Mouse (Mus musculus): ENCODE results near the gene Iqcf5.

DNA sequence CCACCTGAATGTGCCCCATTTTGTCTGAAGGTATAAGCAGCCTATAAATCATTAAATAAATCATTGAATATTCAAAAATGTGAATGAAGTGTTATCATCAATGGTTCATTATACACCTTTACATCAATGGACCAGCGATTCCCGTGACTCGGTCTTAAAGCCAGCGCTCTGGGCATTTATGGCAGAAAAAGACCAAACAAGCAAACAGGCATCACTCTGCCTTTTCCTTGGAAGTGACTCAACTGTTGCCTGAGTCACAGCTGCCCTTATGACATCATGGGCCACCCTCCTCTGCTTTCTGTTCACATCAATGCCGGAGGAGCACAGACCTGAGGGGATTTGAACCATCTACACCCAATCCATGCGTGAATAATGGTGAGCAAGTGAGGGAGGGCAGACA, 14.7 kb upstream of the Iqcf5 start, which contains the start of gene Iqcf1:
- TF ChIP-seq CTCF (IDR thresholded peaks at IDR 0.05; ENCODE audit: borderline replicate concordance, control insufficient read depth, extremely low read depth, insufficient read depth, low read length, poor library complexity): no peak
- no peak for TF ChIP-seq POLR2A (IDR thresholded peaks at IDR 0.05; ENCODE audit: control insufficient read depth, extremely low read depth, insufficient read depth, low read length, poor library complexity)
